Mouse (Mus musculus) hindbrain, postnatal 0 days (tissue): ENCODE data around the gene Baiap2. TPM values are rescaled to one million over a fixed set of nuclear protein-coding genes. Genes with fewer than 3 reads are reported as not detected.
A peak's percentile ranks its signal among the peaks of the same experiment; 100 is the strongest.

ENCODE experiments used
- ATAC-seq: fragments of 200-750 bp; cut with Nextera tagmentation; 2 replicates; pipeline ENCODE4 v1.8.0; 2017; ENCODE audit warnings: mild to moderate bottlenecking, moderate TSS enrichment, moderate library complexity
- DNase-seq: peaks from one replicate; pipeline ENCODE4 v3.0.0-alpha.2; 2015; ENCODE audit warnings: low spot score
- H3K27ac ChIP-seq: fragments of 300-500 bp; sonication (generic); 2 replicates; pipeline ENCODE4 v1.5.1; 2014; ENCODE audit warnings: mild to moderate bottlenecking
- H3K27me3 ChIP-seq: fragments of 300-500 bp; sonication (generic); 2 replicates; pipeline ENCODE4 v1.6.1; 2014; ENCODE audit warnings: low read length, mixed read lengths; ENCODE audit not compliant: insufficient read depth
- H3K36me3 ChIP-seq: fragments of 300-500 bp; sonication (generic); 2 replicates; pipeline ENCODE4 v1.6.1; 2014; ENCODE audit warnings: low read length, mixed read lengths; ENCODE audit not compliant: insufficient read depth
- H3K4me1 ChIP-seq: fragments of 300-500 bp; sonication (generic); 2 replicates; pipeline ENCODE4 v1.6.1; 2014; ENCODE audit warnings: antibody characterized with exemption, low read length, mixed read lengths; ENCODE audit not compliant: insufficient read depth
- H3K4me2 ChIP-seq: fragments of 300-500 bp; sonication (generic); 2 replicates; pipeline ENCODE4 v1.6.1; 2014; ENCODE audit warnings: low read depth, mild to moderate bottlenecking, low read length, moderate library complexity, mixed read lengths
- H3K4me3 ChIP-seq: fragments of 300-500 bp; sonication (generic); 2 replicates; pipeline ENCODE4 v1.5.1; 2014; ENCODE audit warnings: low read length
- H3K9ac ChIP-seq: fragments of 300-500 bp; sonication (generic); replicated peaks from 2 replicates; pipeline ENCODE4 v1.6.1; 2014; ENCODE audit warnings: mild to moderate bottlenecking, low read length, moderate library complexity, mixed read lengths
- H3K9me3 ChIP-seq: fragments of 300-500 bp; sonication (generic); 2 replicates; pipeline ENCODE4 v1.6.1; 2016; ENCODE audit warnings: low read length, mixed read lengths
- CTCF ChIP-seq: IDR thresholded peaks from 2 replicates; pipeline ENCODE4 v1.5.1; 2016; ENCODE audit warnings: antibody characterized with exemption, control low read depth, low read depth
- WGBS: fragments of 180-500 bp; shearing (Covaris S2); extraction: QIAGEN DNeasy Blood & Tissue Kit; methylation state at CpG from one replicate; pipeline ENCODE4 v1.1.7; 2014; 5-methylcytosine and 5-hydroxymethylcytosine counted together
- polyA plus RNA-seq: library from polyadenylated mRNA; unstranded; fragments of >200 nt; fragmentation: Nextera tagmentation; extraction: Ambion mirVana; gene quantifications from 2 replicates; pipeline ENCODE4 v1.2.1, GENCODE M21; 2015
- total RNA-seq: library from RNA; depleted of rRNA; stranded (reverse); fragments of >200 nt; gene quantifications from 2 replicates; pipeline ENCODE4 v1.2.3, GENCODE M21; 2014

Baiap2 gene
- total and polyA plus RNA-seq, 2 experiments from 2014 or later, result 30.8 to 62.4 TPM

- TF ChIP-seq CTCF, result no peak
- H3K9ac ChIP-seq, result no peak overlapping the region
- H3K36me3 ChIP-seq, result no peaks in the 10 kb centered on the region
- no peak for ATAC-seq
- DNase-seq, result no peak
- WGBS, result 87% methylated on average over 7 of the region's 7 CpGs
- no peak overlapping the region for H3K4me3 ChIP-seq
- no peaks in the 10 kb centered on the region for H3K4me1 ChIP-seq
- H3K9me3 ChIP-seq, result no peaks in the 10 kb centered on the region
- no peak overlapping the region for H3K27ac ChIP-seq
- H3K27me3 ChIP-seq, result no peaks in the 10 kb centered on the region
- H3K4me2 ChIP-seq, result no peak overlapping the region
Measured at GRCm38 (mm10) chr11:119958856-119959255, 16.3 kb downstream of the Baiap2 start.

DNA sequence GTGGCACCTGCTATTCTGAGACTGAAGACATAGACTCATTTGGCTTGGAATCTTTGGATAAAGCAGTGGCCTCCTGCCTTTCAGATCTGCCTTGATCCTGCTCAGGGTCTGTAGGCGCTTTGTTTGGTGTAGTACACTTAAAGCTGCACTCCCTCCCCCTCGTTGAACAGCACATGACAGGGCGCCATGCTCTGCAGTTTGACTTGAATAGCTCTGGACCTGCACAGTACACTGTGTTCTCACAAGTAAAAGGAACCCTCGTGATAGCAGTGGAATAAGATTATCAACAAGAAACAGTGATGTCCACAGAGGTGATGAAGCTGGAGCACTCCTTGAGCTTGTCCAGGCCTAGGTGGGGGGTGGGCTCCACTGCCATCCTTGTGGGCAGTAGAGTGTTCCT, 17.2 kb downstream of the Baiap2 start:
- H3K36me3 ChIP-seq, result no peaks in the 10 kb centered on the region
- no peak overlapping the region for H3K9ac ChIP-seq
- H3K27me3 ChIP-seq, result no peaks in the 10 kb centered on the region
- TF ChIP-seq CTCF, result no peak
- 88% methylated on average over 4 of the region's 4 CpGs for WGBS
- H3K4me3 ChIP-seq, result no peak overlapping the region
- ATAC-seq (no peak), DNase-seq (no peak)
- no peak overlapping the region for H3K4me2 ChIP-seq
- H3K9me3 ChIP-seq, result no peaks in the 10 kb centered on the region
- H3K4me1 ChIP-seq, result 0 out of 2 replicates have a peak, but pooled peaks cover under 1% of the 10 kb centered on the region
- no peak overlapping the region for H3K27ac ChIP-seq

DNA sequence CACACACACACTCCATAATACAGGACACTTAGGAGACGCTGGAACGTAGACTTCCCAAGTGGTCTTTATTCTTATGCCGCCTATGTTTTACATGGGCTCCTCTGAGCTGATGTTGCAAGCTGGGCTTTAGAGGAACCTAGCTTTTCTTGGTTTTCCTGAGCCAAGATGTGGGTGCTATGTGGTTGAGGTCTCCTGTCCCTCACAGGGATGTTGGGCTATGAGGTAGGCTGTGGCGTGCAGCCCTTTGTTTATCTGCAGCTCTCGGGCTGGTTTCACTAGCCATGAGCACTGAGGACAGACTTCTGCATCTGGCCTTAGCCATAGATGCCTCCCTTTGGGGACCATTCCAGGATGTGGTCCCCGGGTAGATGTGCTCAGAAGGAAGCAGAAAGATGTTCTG, 18.1 kb downstream of the Baiap2 start:
- no peak overlapping the region for H3K4me2 ChIP-seq
- no peak overlapping the region for H3K9ac ChIP-seq
- DNase-seq (no peak), ATAC-seq (no peak)
- no peaks in the 10 kb centered on the region for H3K36me3 ChIP-seq
- H3K9me3 ChIP-seq, result no peaks in the 10 kb centered on the region
- 89% methylated on average over 6 of the region's 6 CpGs for WGBS
- H3K4me1 ChIP-seq, result peaks cover 3% of the 10 kb centered on the region; the same call in 1 of the 2 replicates
- no peaks in the 10 kb centered on the region for H3K27me3 ChIP-seq
- H3K4me3 ChIP-seq, result no peak overlapping the region
- TF ChIP-seq CTCF, result no peak
- H3K27ac ChIP-seq, result no peak overlapping the region

DNA sequence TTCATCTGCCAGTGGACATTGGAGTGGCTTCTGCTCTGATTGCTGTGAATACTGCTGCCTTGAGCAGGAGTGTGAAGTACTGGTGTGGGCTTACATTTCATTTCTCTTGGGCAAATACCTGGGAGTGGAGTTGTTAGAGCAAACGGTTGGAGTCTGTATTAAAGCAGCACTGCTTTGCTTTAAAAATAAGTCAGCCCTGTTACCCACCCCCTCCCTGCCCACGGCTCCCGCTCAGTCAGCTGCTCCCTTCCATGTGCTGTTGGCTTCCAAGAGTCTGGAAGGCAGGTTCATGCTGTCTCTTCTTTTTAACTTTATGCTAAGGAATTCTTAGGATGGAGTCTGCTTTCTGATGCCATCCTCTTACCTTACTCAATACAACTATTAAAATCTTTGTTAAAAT, 18.9 kb downstream of the Baiap2 start:
- Histone ChIP-seq H3K9ac (no peak overlapping the region), H3K4me3 (no peak overlapping the region), H3K27ac (no peak overlapping the region), H3K36me3 (no peaks in the 10 kb centered on the region), H3K9me3 (no peaks in the 10 kb centered on the region), H3K4me1 (peaks cover 3% of the 10 kb centered on the region; the same call in 1 of the 2 replicates), H3K4me2 (no peak overlapping the region), H3K27me3 (no peaks in the 10 kb centered on the region)
- ATAC-seq (no peak), DNase-seq (no peak)
- 81% methylated on average over 3 of the region's 3 CpGs for WGBS
- no peak for TF ChIP-seq CTCF

- ATAC-seq (peak; percentile 71), DNase-seq (peak; percentile 45)
- Histone ChIP-seq H3K27me3 (no peaks in the 10 kb centered on the region), H3K36me3 (0 out of 2 replicates have a peak, but pooled peaks cover 4% of the 10 kb centered on the region), H3K4me3 (no peak overlapping the region), H3K9ac (no peak overlapping the region), H3K27ac (peak overlapping the region; percentile 36; the same call in 1 of the 2 replicates), H3K4me1 (peaks cover 11% of the 10 kb centered on the region), H3K4me2 (no peak overlapping the region), H3K9me3 (no peaks in the 10 kb centered on the region)
- WGBS, result 16% methylated on average over 9 of the region's 9 CpGs
- TF ChIP-seq CTCF, result peak; percentile 25; the same call in 1 of the 2 replicates
Measured at GRCm38 (mm10) chr11:119965053-119965452, 22.5 kb downstream of the Baiap2 start.

GRCm38 (mm10) chr11:119966294-119966693, 23.7 kb downstream of the Baiap2 start:
- no peak for ATAC-seq
- peaks cover 23% of the 10 kb centered on the region for H3K4me1 ChIP-seq
- no peak for TF ChIP-seq CTCF
- no peak overlapping the region for H3K4me2 ChIP-seq
- no peaks in the 10 kb centered on the region for H3K27me3 ChIP-seq
- H3K4me3 ChIP-seq, result no peak overlapping the region
- no peaks in the 10 kb centered on the region for H3K9me3 ChIP-seq
- H3K9ac ChIP-seq, result no peak overlapping the region
- DNase-seq, result no peak
- 0 out of 2 replicates have a peak, but pooled peaks cover 4% of the 10 kb centered on the region for H3K36me3 ChIP-seq
- H3K27ac ChIP-seq, result no peak overlapping the region
- WGBS, result 87% methylated on average over 6 of the region's 6 CpGs

DNA sequence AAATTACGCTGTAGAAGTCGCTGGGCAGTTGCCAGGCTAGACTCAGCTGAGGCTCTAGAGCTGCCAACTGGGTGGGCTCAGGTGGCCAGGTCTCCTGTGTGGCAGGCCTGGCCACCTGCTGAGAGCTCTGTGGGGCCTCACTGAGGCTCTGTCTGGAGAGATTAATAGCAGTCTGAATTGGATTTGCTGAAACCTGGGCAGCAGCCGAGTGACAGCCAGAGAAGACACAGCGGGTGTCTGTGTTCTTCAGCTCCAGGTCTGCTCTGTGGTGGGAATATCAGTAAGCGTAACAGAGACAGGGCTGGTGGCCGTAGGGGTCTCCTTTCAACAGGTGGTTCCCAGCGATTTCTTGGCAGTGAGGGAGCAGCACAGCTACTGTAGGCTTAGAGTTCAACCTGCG, 24.8 kb downstream of the Baiap2 start:
- no peak overlapping the region for H3K27ac ChIP-seq
- DNase-seq (no peak), ATAC-seq (no peak)
- H3K27me3 ChIP-seq, result no peaks in the 10 kb centered on the region
- WGBS, result 58% methylated on average over 8 of the region's 8 CpGs
- no peak for TF ChIP-seq CTCF
- H3K4me1 ChIP-seq, result peaks cover 25% of the 10 kb centered on the region
- H3K4me2 ChIP-seq, result no peak overlapping the region
- H3K36me3 ChIP-seq, result 0 out of 2 replicates have a peak, but pooled peaks cover 4% of the 10 kb centered on the region
- no peak overlapping the region for H3K4me3 ChIP-seq
- no peaks in the 10 kb centered on the region for H3K9me3 ChIP-seq
- no peak overlapping the region for H3K9ac ChIP-seq
